ENCODE assay signal across 8 mouse cellular contexts in genomic region chr6:48395105-48396007, GRCm38 (mm10). TPM values are rescaled to one million over a fixed set of nuclear protein-coding genes. Genes with fewer than 3 reads are reported as not detected.
DNase-seq lines count a peak whose midpoint lies in the region; ATAC-seq and TF ChIP-seq lines count a peak whose summit lies in the region.

Gene Krba1 (plus strand): TSS chr6:48395586.

- H3K27ac ChIP-seq in MEL (ENCODE audit: control insufficient read depth, low read depth, low read length), result no peak within 1 kb of the TSS
- H3K27ac ChIP-seq in forebrain, embryonic 15.5 days (replicated peaks), result peak within 1 kb of the TSS; percentile 70
- no peak within 1 kb of the TSS for H3K27ac ChIP-seq in liver, embryonic 16.5 days (ENCODE audit: low read length)
- peak within 1 kb of the TSS; percentile 83 for H3K27ac ChIP-seq in neural tube, embryonic 13.5 days (replicated peaks)
- peak within 1 kb of the TSS; percentile 94 for H3K27ac ChIP-seq in testis, adult 2 months (ENCODE audit: control insufficient read depth, insufficient read depth, low read depth, low read length)

- H3K79me2 ChIP-seq in MEL (ENCODE audit: control insufficient read depth, insufficient read depth, low read length, poor library complexity), result peaks cover 4% of the 10 kb centered on the region; the same call in 1 of the 2 replicates

- 1% methylated on average over 65 of the region's 65 CpGs for WGBS in forebrain, embryonic 15.5 days
- WGBS in large intestine, adult 2 months, result 2% methylated on average over 65 of the region's 65 CpGs
- WGBS in liver, embryonic 16.5 days (ENCODE audit: insufficient replicate concordance), result 2% methylated on average over 65 of the region's 65 CpGs
- WGBS in neural tube, embryonic 13.5 days, result 1% methylated on average over 65 of the region's 65 CpGs

- H3K9me3 ChIP-seq in MEL (replicated peaks; ENCODE audit: insufficient read depth, low read length), result no peaks in the 10 kb centered on the region
- H3K9me3 ChIP-seq in forebrain, embryonic 15.5 days, result no peaks in the 10 kb centered on the region
- no peaks in the 10 kb centered on the region for H3K9me3 ChIP-seq in liver, embryonic 16.5 days (replicated peaks; ENCODE audit: control insufficient read depth, low read length)
- no peaks in the 10 kb centered on the region for H3K9me3 ChIP-seq in neural tube, embryonic 13.5 days

- no peak for TF ChIP-seq RAD21 in MEL (IDR thresholded peaks at IDR 0.05; ENCODE audit: low read depth, low read length)

- TF ChIP-seq POLR2A in MEL (IDR thresholded peaks at IDR 0.05; ENCODE audit: control insufficient read depth in 1 of 2, insufficient read depth in 1 of 2, low read depth in 1 of 2, low read length in 2 of 2, poor library complexity in 1 of 2), result no peak
- peak; percentile 32; the same call in 1 of the 2 replicates for TF ChIP-seq POLR2A in testis, adult 2 months (IDR thresholded peaks at IDR 0.05; ENCODE audit: control insufficient read depth, low read depth, low read length)

- intact Hi-C loops in heart, postnatal 14 days (cut with DNase I), result loop anchor here (5.0 kb wide), 2 partner anchors 107 to 218 kb away; no protein-coding TSS in a partner anchor

- peaks cover 4 to 11% of the 10 kb centered on the region in 2 experiments; a peak in 3 of 4 replicates for H3K4me1 ChIP-seq in MEL (ENCODE audit: control insufficient read depth in 1 of 2, insufficient read depth in 2 of 2, low read length in 2 of 2)
- peaks cover 23% of the 10 kb centered on the region for H3K4me1 ChIP-seq in forebrain, embryonic 15.5 days
- peaks cover 3% of the 10 kb centered on the region for H3K4me1 ChIP-seq in liver, embryonic 16.5 days (ENCODE audit: control insufficient read depth, low read depth, low read length)
- peaks cover 30% of the 10 kb centered on the region for H3K4me1 ChIP-seq in neural tube, embryonic 13.5 days (replicated peaks)
- H3K4me1 ChIP-seq in testis, adult 2 months (ENCODE audit: control insufficient read depth, insufficient read depth, low read length), result peaks cover 7% of the 10 kb centered on the region

- H3K4me3 ChIP-seq in MEL (ENCODE audit: control insufficient read depth in 1 of 2, insufficient read depth in 1 of 2, low read depth in 2 of 2, low read length in 2 of 2), result peak within 1 kb of the TSS; percentile 82 to 94
- peak within 1 kb of the TSS; percentile 67 for H3K4me3 ChIP-seq in forebrain, embryonic 15.5 days
- peak within 1 kb of the TSS; percentile 65 for H3K4me3 ChIP-seq in liver, embryonic 16.5 days (ENCODE audit: low read depth, low read length)
- peak within 1 kb of the TSS; percentile 68 for H3K4me3 ChIP-seq in neural tube, embryonic 13.5 days
- peak within 1 kb of the TSS; percentile 93 for H3K4me3 ChIP-seq in testis, adult 2 months (ENCODE audit: control insufficient read depth, low read depth, low read length)

- DNase-seq in MEL (ENCODE audit: low read depth, low spot score), result peak; percentile 71
- DNase-seq in cerebellum, adult 11-12 months, result peak; percentile 98
- peak; percentile 78 to 84 for DNase-seq in heart, postnatal 14 days
- DNase-seq in large intestine, adult 2 months (ENCODE audit: low read depth, low spot score), result peak; percentile 55

- peak within 1 kb of the TSS; percentile 71 for H3K4me2 ChIP-seq in forebrain, embryonic 15.5 days (replicated peaks)
- H3K4me2 ChIP-seq in liver, embryonic 16.5 days (ENCODE audit: low read depth, low read length), result peak within 1 kb of the TSS; percentile 71
- peak within 1 kb of the TSS; percentile 71 for H3K4me2 ChIP-seq in neural tube, embryonic 13.5 days

- TF ChIP-seq CTCF in MEL (IDR thresholded peaks at IDR 0.05 in 2 of 3, conservative IDR thresholded peaks at IDR 0.05 in 1 of 3; ENCODE audit: control insufficient read depth in 1 of 3, insufficient read depth in 1 of 3, low read depth in 2 of 3, low read length in 3 of 3, poor library complexity in 1 of 3, severe bottlenecking in 1 of 3), result no peak
- no peak for TF ChIP-seq CTCF in testis, adult 2 months (IDR thresholded peaks at IDR 0.05; ENCODE audit: control insufficient read depth, insufficient read depth, insufficient replicate concordance, low read depth, low read length)

- ATAC-seq in forebrain, embryonic 15.5 days (replicated peaks), result peak; percentile 98
- peak; percentile 84 for ATAC-seq in liver, embryonic 16.5 days (ENCODE audit: low read depth)
- peak; percentile 99 for ATAC-seq in neural tube, embryonic 13.5 days (ENCODE audit: low read depth)

- no peak for TF ChIP-seq EP300 in MEL (IDR thresholded peaks at IDR 0.05; ENCODE audit: low read depth in 1 of 2, low read length in 2 of 2)

- peak within 1 kb of the TSS; percentile 77 for H3K9ac ChIP-seq in MEL (ENCODE audit: control insufficient read depth, low read depth, low read length, poor library complexity, severe bottlenecking)
- peak within 1 kb of the TSS; percentile 71 for H3K9ac ChIP-seq in forebrain, embryonic 15.5 days (replicated peaks)
- H3K9ac ChIP-seq in liver, embryonic 16.5 days (ENCODE audit: low read depth, low read length), result peak within 1 kb of the TSS; percentile 64
- peak within 1 kb of the TSS; percentile 87 for H3K9ac ChIP-seq in neural tube, embryonic 13.5 days

- no peaks in the 10 kb centered on the region for H3K27me3 ChIP-seq in MEL (ENCODE audit: control insufficient read depth in 1 of 2, insufficient read depth in 2 of 2, low read length in 2 of 2)
- H3K27me3 ChIP-seq in forebrain, embryonic 15.5 days, result no peaks in the 10 kb centered on the region
- no peaks in the 10 kb centered on the region for H3K27me3 ChIP-seq in liver, embryonic 16.5 days (ENCODE audit: control insufficient read depth, insufficient read depth, low read depth, low read length)
- no peaks in the 10 kb centered on the region for H3K27me3 ChIP-seq in neural tube, embryonic 13.5 days
- H3K27me3 ChIP-seq in testis, adult 2 months (ENCODE audit: control insufficient read depth, insufficient read depth, low read length), result no peaks in the 10 kb centered on the region

- no peaks in the 10 kb centered on the region; a peak in 2 of 4 replicates for H3K36me3 ChIP-seq in MEL (ENCODE audit: control insufficient read depth in 1 of 2, insufficient read depth in 2 of 2, low read length in 2 of 2)
- no peaks in the 10 kb centered on the region for H3K36me3 ChIP-seq in forebrain, embryonic 15.5 days
- H3K36me3 ChIP-seq in liver, embryonic 16.5 days (ENCODE audit: control insufficient read depth, insufficient read depth), result no peaks in the 10 kb centered on the region
- no peaks in the 10 kb centered on the region for H3K36me3 ChIP-seq in neural tube, embryonic 13.5 days
- H3K36me3 ChIP-seq in testis, adult 2 months (ENCODE audit: control insufficient read depth, insufficient read depth, low read length), result no peaks in the 10 kb centered on the region

TF ChIP-seq in MEL, 35 proteins besides CTCF, POLR2A, EP300 and RAD21 (continues in another document):
- 0 out of 2 replicates have a peak, but pooled peaks have one; percentile 32 for TF ChIP-seq NELFE (IDR thresholded peaks at IDR 0.05; ENCODE audit: low read depth, low read length)
- TF ChIP-seq ZMIZ1 (IDR thresholded peaks at IDR 0.05; ENCODE audit: low read depth, low read length), result no peak
- TF ChIP-seq ELF1 (IDR thresholded peaks at IDR 0.05; ENCODE audit: low read depth, low read length), result peak; percentile 48; the same call in 1 of the 2 replicates
- no peak for TF ChIP-seq MEF2A (IDR thresholded peaks at IDR 0.05; ENCODE audit: extremely low read depth, insufficient replicate concordance, low read depth, low read length, poor library complexity, severe bottlenecking)
- TF ChIP-seq SMC3 (IDR thresholded peaks at IDR 0.05; ENCODE audit: low read depth, low read length), result no peak
- no peak for TF ChIP-seq CHD2 (IDR thresholded peaks at IDR 0.05; ENCODE audit: low read length)
- TF ChIP-seq RCOR1 (IDR thresholded peaks at IDR 0.05; ENCODE audit: low read depth, low read length), result no peak
- TF ChIP-seq ETS1 (IDR thresholded peaks at IDR 0.05; ENCODE audit: low read depth, low read length), result no peak
- no peak; the same call in 1 of the 2 replicates for TF ChIP-seq KAT2A (conservative IDR thresholded peaks at IDR 0.05; ENCODE audit: low read depth, low read length)
- TF ChIP-seq UBTF (IDR thresholded peaks at IDR 0.05; ENCODE audit: borderline replicate concordance, insufficient read depth, low read depth, low read length), result no peak
- TF ChIP-seq BHLHE40 (IDR thresholded peaks at IDR 0.05; ENCODE audit: borderline replicate concordance, low read depth, low read length), result no peak
- no peak for TF ChIP-seq USF2 (IDR thresholded peaks at IDR 0.05; ENCODE audit: borderline replicate concordance in 1 of 2, insufficient read depth in 1 of 2, low read depth in 1 of 2, low read length in 2 of 2)
- TF ChIP-seq MAZ (IDR thresholded peaks at IDR 0.05; ENCODE audit: low read depth, low read length), result no peak
- TF ChIP-seq GABPA (IDR thresholded peaks at IDR 0.05; ENCODE audit: low read depth, low read length), result no peak
- no peak for TF ChIP-seq CHD1 (IDR thresholded peaks at IDR 0.05; ENCODE audit: low read depth, low read length)
- no peak for TF ChIP-seq ZNF384 (IDR thresholded peaks at IDR 0.05; ENCODE audit: low read depth, low read length)
- TF ChIP-seq ZC3H11A (IDR thresholded peaks at IDR 0.05; ENCODE audit: low read depth, low read length), result no peak
- TF ChIP-seq TCF12 (IDR thresholded peaks at IDR 0.05; ENCODE audit: low read depth, low read length), result no peak
- TF ChIP-seq USF1 (IDR thresholded peaks at IDR 0.05; ENCODE audit: low read depth, low read length), result no peak
- TF ChIP-seq SIN3A (IDR thresholded peaks at IDR 0.05; ENCODE audit: low read length), result no peak; the same call in 1 of the 2 replicates
- TF ChIP-seq MAX (IDR thresholded peaks at IDR 0.05; ENCODE audit: low read length), result no peak
- no peak for TF ChIP-seq GATA1 (IDR thresholded peaks at IDR 0.05; ENCODE audit: low read depth, low read length)
- TF ChIP-seq ZKSCAN1 (IDR thresholded peaks at IDR 0.05; ENCODE audit: low read depth, low read length), result no peak
- TF ChIP-seq TAL1 (IDR thresholded peaks at IDR 0.05; ENCODE audit: low read length), result no peak
- no peak for TF ChIP-seq MXI1 (IDR thresholded peaks at IDR 0.05; ENCODE audit: low read depth, low read length)

RNA-seq across cellular contexts. Expression of gene Krba1, which starts in this region (rescaled TPM):
- 4.8 and 4.9 TPM in 2 replicates for total RNA-seq in MEL (2012; rRNA removed)
- 1 to 10 TPM in 1 of 2 experiments, not detected in 1; 8.7 TPM for polyA plus RNA-seq in MEL (2012; ENCODE audit: insufficient read depth in 1 of 2, insufficient read length in 2 of 2, low read depth in 1 of 2, low replicate concordance in 2 of 2, missing spikeins in 1 of 2)
- polyA plus RNA-seq in forebrain, embryonic 15.5 days (2015; fragmentation: Nextera tagmentation; extraction: Ambion mirVana), result 27.2 and 29.4 TPM in 2 replicates
- 10 to 100 TPM; 24.9 to 26.5 TPM for total RNA-seq in heart, postnatal 14 days (2021)
- polyA plus RNA-seq in large intestine, adult 2 months (2012; rRNA removed), result 11.4 and 11.6 TPM in 2 replicates
- polyA plus RNA-seq in liver, embryonic 16.5 days (2015; fragmentation: Nextera tagmentation; extraction: Ambion mirVana), result 1.7 and 1.9 TPM in 2 replicates
- 23.8 and 27.4 TPM in 2 replicates for polyA plus RNA-seq in neural tube, embryonic 13.5 days (2015; fragmentation: Nextera tagmentation; extraction: Ambion mirVana)
- 54.8 and 60.1 TPM in 2 replicates for polyA plus RNA-seq in testis, adult 2 months (2012; rRNA removed)

Comparison
In these comparisons a context has a peak if more than half of its experiments do, and no peak if none do; other contexts are left out.
1. H3K27ac ChIP-seq: peak in forebrain, embryonic 15.5 days (single experiment), neural tube, embryonic 13.5 days (single experiment) and testis, adult 2 months (single experiment); none in MEL (single experiment) and liver, embryonic 16.5 days (single experiment).
2. Peak in every context shown above with its lines, with median percentiles within 50 percentile points of each other: DNase-seq, H3K4me3 ChIP-seq, H3K9ac ChIP-seq, ATAC-seq and H3K4me2 ChIP-seq.